Mouse (Mus musculus) limb, embryonic 15.5 days (tissue): Measurements from ENCODE around the gene Insl3. TPM values are rescaled to one million over a fixed set of nuclear protein-coding genes. Genes with fewer than 3 reads are reported as not detected.
"Not testable (repeated sequence)": the region's sequence is repeated elsewhere in the genome, so short reads cannot be mapped to it uniquely, and the experiment has no call there.

Experiments
- ATAC-seq: fragments of 200-750 bp; cut with Nextera tagmentation; 2 replicates; pipeline ENCODE4 v1.8.0; 2017; ENCODE audit warnings: low read depth, moderate TSS enrichment; ENCODE audit not compliant: insufficient number of reproducible peaks, low FRiP score, low TSS enrichment
- H3K27ac ChIP-seq: fragments of 300-500 bp; sonication (generic); 2 replicates; pipeline ENCODE4 v1.5.1; 2015; ENCODE audit warnings: moderate library complexity, mild to moderate bottlenecking, inconsistent platforms
- H3K27me3 ChIP-seq: fragments of 300-500 bp; sonication (generic); 2 replicates; pipeline ENCODE4 v1.6.1; 2015; ENCODE audit warnings: inconsistent platforms
- H3K36me3 ChIP-seq: fragments of 300-500 bp; sonication (generic); 2 replicates; pipeline ENCODE4 v1.6.1; 2015; ENCODE audit warnings: inconsistent platforms
- H3K4me1 ChIP-seq: fragments of 300-500 bp; sonication (generic); 2 replicates; pipeline ENCODE4 v1.6.1; 2015; ENCODE audit warnings: inconsistent platforms
- H3K4me2 ChIP-seq: fragments of 300-500 bp; sonication (generic); 2 replicates; pipeline ENCODE4 v1.6.1; 2015; ENCODE audit warnings: mild to moderate bottlenecking, inconsistent platforms
- H3K4me3 ChIP-seq: fragments of 300-500 bp; sonication (generic); 2 replicates; pipeline ENCODE4 v1.5.1; 2015; ENCODE audit warnings: mild to moderate bottlenecking, inconsistent platforms
- H3K9ac ChIP-seq: fragments of 300-500 bp; sonication (generic); 2 replicates; pipeline ENCODE4 v1.6.1; 2015; ENCODE audit warnings: inconsistent platforms
- H3K9me3 ChIP-seq: fragments of 300-500 bp; sonication (generic); 2 replicates; pipeline ENCODE4 v1.6.1; 2016; ENCODE audit warnings: inconsistent platforms
- WGBS: fragments of 180-500 bp; shearing (Covaris S2); methylation state at CpG from one replicate; pipeline ENCODE4 v1.1.7; 2015; 5-methylcytosine and 5-hydroxymethylcytosine counted together
- polyA plus RNA-seq: library from polyadenylated mRNA; unstranded; fragments of >200 nt; fragmentation: Nextera tagmentation; extraction: Ambion mirVana; gene quantifications from 2 replicates; pipeline ENCODE4 v1.2.1, GENCODE M21; 2015

Insl3 gene
- polyA plus RNA-seq, 1 experiment from 2014 or later, result 0.96 TPM

GRCm38 (mm10) chr8:71731652-71732230 is 42.7 kb downstream of the Insl3 start:
- no peak overlapping the region for H3K9ac ChIP-seq
- H3K27me3 ChIP-seq, result peaks cover 19% of the 10 kb centered on the region
- H3K4me3 ChIP-seq, result no peak overlapping the region
- ATAC-seq, result no peak
- no peaks in the 10 kb centered on the region for H3K36me3 ChIP-seq
- no peak overlapping the region for H3K27ac ChIP-seq
- 51% methylated on average over 3 of the region's 3 CpGs for WGBS
- H3K9me3 ChIP-seq, result no peaks in the 10 kb centered on the region
- H3K4me1 ChIP-seq, result peaks cover 12% of the 10 kb centered on the region
- H3K4me2 ChIP-seq, result no peak overlapping the region

GRCm38 (mm10) chr8:71738316-71738715 is 49.3 kb downstream of the Insl3 start:
- not testable (repeated sequence) for H3K9ac ChIP-seq, H3K27me3 ChIP-seq, H3K36me3 ChIP-seq, H3K4me2 ChIP-seq, H3K4me1 ChIP-seq, H3K4me3 ChIP-seq, H3K9me3 ChIP-seq, H3K27ac ChIP-seq
- 0 out of 2 replicates have a peak, but pooled peaks have one; percentile 44 for ATAC-seq

Other genes starting within 250 kb of the Insl3 start
- 65.7 and 67.2 TPM in 2 replicates for gene Abhd8, start 225.6 kb upstream of the Insl3 start, polyA plus RNA-seq
- gene Mrpl34, start 224.3 kb upstream of the Insl3 start, polyA plus RNA-seq, result 100 and 122 TPM in 2 replicates
- 98.4 and 107 TPM in 2 replicates for gene Dda1, start 220.0 kb upstream of the Insl3 start, polyA plus RNA-seq
- 1.3 and 1.4 TPM in 2 replicates for gene Ano8, start 203.3 kb upstream of the Insl3 start, polyA plus RNA-seq
- 16.5 and 19.2 TPM in 2 replicates for gene Gtpbp3, start 201.1 kb upstream of the Insl3 start, polyA plus RNA-seq
- gene Plvap, start 177.5 kb upstream of the Insl3 start, polyA plus RNA-seq, result 56.9 and 66.3 TPM in 2 replicates
- gene Ccdc194, start 163.5 kb upstream of the Insl3 start, polyA plus RNA-seq, result 1.5 and 1.8 TPM in 2 replicates
- 33.6 and 36.4 TPM in 2 replicates for gene Bst2, start 151.8 kb upstream of the Insl3 start, polyA plus RNA-seq
- 95.7 and 102 TPM in 2 replicates for gene Mvb12a, start 146.3 kb upstream of the Insl3 start, polyA plus RNA-seq
- 0.74 and 0.84 TPM in 2 replicates for gene Tmem221, start 130.3 kb upstream of the Insl3 start, polyA plus RNA-seq
- gene Nxnl1, start 122.6 kb upstream of the Insl3 start, polyA plus RNA-seq, result 0.14 TPM in 1 of 2 replicates, not detected in the other
- gene Slc27a1, start 120.3 kb upstream of the Insl3 start, polyA plus RNA-seq, result 44.5 and 45.3 TPM in 2 replicates
- 200 and 202 TPM in 2 replicates for gene Pgls, start 97.0 kb upstream of the Insl3 start, polyA plus RNA-seq
- gene Fam129c, start 91.6 kb upstream of the Insl3 start, polyA plus RNA-seq, result 5.0 and 5.9 TPM in 2 replicates
- 105 and 108 TPM in 2 replicates for gene Colgalt1, start 78.2 kb upstream of the Insl3 start, polyA plus RNA-seq
- gene Unc13a, start 17.5 kb upstream of the Insl3 start, polyA plus RNA-seq, result 0.69 and 0.76 TPM in 2 replicates
- 5.3 and 6.4 TPM in 2 replicates for gene Jak3, start 12.9 kb upstream of the Insl3 start, polyA plus RNA-seq
- 1.7 and 2.6 TPM in 2 replicates for gene B3gnt3, start 12.6 kb downstream of the Insl3 start, polyA plus RNA-seq
- gene Fcho1, start 36.5 kb downstream of the Insl3 start, polyA plus RNA-seq, result 7.7 and 8.9 TPM in 2 replicates
- 6.0 and 6.9 TPM in 2 replicates for gene Zfp709, start 192.8 kb downstream of the Insl3 start, polyA plus RNA-seq
- 6.9 and 7.0 TPM in 2 replicates for gene Zfp882, start 219.4 kb downstream of the Insl3 start, polyA plus RNA-seq
- gene Zfp617, start 219.4 kb downstream of the Insl3 start, polyA plus RNA-seq, result 19.8 and 21.1 TPM in 2 replicates